Mouse (Mus musculus): ENCODE results near the gene Gltp.

GRCm38 (mm10) chr5:114679841-114680591 lies 10.8 kb downstream of the Gltp start:
- no peak for TF ChIP-seq POLR2A (IDR thresholded peaks at IDR 0.05; ENCODE audit: extremely low read depth, insufficient read depth, low read length)
- no peak for TF ChIP-seq CTCF (IDR thresholded peaks at IDR 0.05; ENCODE audit: low read depth, low read length)
